Mouse (Mus musculus): ENCODE results near the gene Scrg1. TPM values are rescaled to one million over a fixed set of nuclear protein-coding genes. Genes with fewer than 3 reads are reported as not detected.
"Not testable (repeated sequence)": the region's sequence is repeated elsewhere in the genome, so short reads cannot be mapped to it uniquely, and the experiment has no call there.

The Scrg1 gene
- polyA plus RNA-seq, 1 experiment from 2014 or later: 10.9 TPM

DNA sequence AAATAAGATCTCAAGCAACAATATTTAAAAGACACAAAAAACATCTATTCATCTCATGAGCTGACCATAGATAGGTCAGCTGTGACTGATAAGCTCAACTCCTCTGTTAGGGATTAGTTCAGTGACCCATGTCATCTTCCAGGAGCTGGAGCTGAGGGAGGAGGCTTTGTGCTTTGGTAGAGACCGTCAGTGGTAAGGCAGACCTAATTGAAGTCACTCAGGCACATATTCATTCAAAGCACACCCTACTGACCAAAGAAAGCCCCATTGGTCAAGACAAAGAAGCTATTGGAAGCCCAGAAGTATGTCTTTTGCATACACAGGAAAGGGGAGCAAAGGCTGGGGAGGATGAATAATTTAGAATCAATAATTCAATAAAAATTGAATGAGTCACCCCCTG lies 27.2 kb upstream of the Scrg1 start:
- Histone ChIP-seq H3K4me1 (ENCODE audit: control insufficient read depth, insufficient read depth, low read length) (no peaks in the 10 kb centered on the region), H3K4me2 (ENCODE audit: low read depth, low read length) (no peak overlapping the region), H3K36me3 (ENCODE audit: control insufficient read depth, insufficient read depth, low read length) (no peaks in the 10 kb centered on the region), H3K9ac (replicated peaks; ENCODE audit: low read depth, low read length) (no peak overlapping the region), H3K27me3 (ENCODE audit: control insufficient read depth, insufficient read depth, low read length) (no peaks in the 10 kb centered on the region), H3K27ac (ENCODE audit: low read depth, low read length) (no peak overlapping the region), H3K9me3 (ENCODE audit: control insufficient read depth, low read length) (no peaks in the 10 kb centered on the region), H3K4me3 (ENCODE audit: low read depth, low read length) (no peak overlapping the region)
- WGBS: 0% methylated on average over 1 of the region's 1 CpGs
- peak; percentile 52; the same call in 1 of the 2 replicates for ATAC-seq (ENCODE audit: low read depth)

DNA sequence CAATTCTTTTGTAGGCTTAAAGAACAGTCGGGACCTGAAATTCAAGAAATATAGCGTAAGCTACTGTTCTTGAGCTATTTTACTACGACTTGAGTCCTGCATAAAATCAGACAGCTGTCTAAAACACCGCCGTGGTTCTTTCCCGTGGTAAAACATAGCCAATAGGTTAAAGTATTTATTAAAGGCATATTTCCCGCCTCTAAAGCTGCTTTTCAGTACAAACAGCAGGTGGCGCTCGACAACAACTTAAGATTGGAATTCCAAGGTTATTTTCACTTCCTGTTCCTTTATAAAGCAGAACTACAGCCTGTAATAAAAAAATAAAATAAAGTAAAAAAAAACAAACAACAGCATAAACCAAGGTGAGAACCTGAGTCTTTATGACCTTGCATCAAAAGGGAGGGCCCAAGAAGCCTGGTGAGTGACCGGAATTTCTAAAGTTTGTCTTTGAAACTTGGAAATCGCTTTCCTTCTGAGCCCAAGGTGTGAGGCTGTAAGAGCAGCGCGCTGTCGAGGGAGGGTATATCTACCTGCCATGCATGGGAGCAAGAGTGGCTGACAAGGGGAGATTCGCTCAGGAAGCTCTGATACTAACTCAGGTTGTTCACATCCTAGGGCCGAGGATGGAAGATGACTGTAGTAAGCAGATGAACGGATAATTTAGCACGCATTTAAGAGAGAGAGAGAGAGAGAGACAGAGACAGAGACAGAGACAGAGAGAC lies 26.4 kb upstream of the Scrg1 start:
- Histone ChIP-seq H3K36me3 (ENCODE audit: control insufficient read depth, insufficient read depth, low read length) (no peaks in the 10 kb centered on the region), H3K4me1 (ENCODE audit: control insufficient read depth, insufficient read depth, low read length) (no peaks in the 10 kb centered on the region), H3K27me3 (ENCODE audit: control insufficient read depth, insufficient read depth, low read length) (no peaks in the 10 kb centered on the region), H3K9me3 (ENCODE audit: control insufficient read depth, low read length) (no peaks in the 10 kb centered on the region), H3K4me2 (ENCODE audit: low read depth, low read length) (0 out of 2 replicates have a peak overlapping the region, but pooled peaks have one; percentile 7), H3K27ac (ENCODE audit: low read depth, low read length) (no peak overlapping the region), H3K4me3 (ENCODE audit: low read depth, low read length) (no peak overlapping the region), H3K9ac (replicated peaks; ENCODE audit: low read depth, low read length) (no peak overlapping the region)
- 40% methylated on average over 18 of the region's 18 CpGs for WGBS
- ATAC-seq (ENCODE audit: low read depth): no peak; the same call in 1 of the 2 replicates

DNA sequence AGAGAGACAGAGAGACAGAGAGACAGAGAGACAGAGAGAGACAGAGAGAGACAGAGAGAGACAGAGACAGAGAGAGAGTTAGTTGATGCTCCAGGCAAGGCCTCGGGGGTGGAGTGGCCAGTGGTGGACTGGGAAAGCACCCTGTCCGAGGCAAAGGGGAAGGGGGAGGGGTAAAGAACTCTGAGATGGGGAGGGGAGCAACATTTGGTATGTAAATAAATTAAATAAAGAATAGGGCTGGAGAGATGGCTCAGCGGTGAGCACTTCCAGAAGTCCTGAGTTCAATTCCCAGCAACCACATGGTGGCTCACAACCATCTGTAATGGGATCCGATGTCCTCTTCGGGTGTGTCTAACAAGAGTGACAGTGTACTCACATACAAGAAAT lies 25.8 kb upstream of the Scrg1 start:
- H3K27ac ChIP-seq (ENCODE audit: low read depth, low read length); H3K4me1 ChIP-seq (ENCODE audit: control insufficient read depth, insufficient read depth, low read length); H3K4me3 ChIP-seq (ENCODE audit: low read depth, low read length); H3K27me3 ChIP-seq (ENCODE audit: control insufficient read depth, insufficient read depth, low read length); H3K36me3 ChIP-seq (ENCODE audit: control insufficient read depth, insufficient read depth, low read length); H3K4me2 ChIP-seq (ENCODE audit: low read depth, low read length); H3K9me3 ChIP-seq (ENCODE audit: control insufficient read depth, low read length); H3K9ac ChIP-seq (replicated peaks; ENCODE audit: low read depth, low read length); ATAC-seq (ENCODE audit: low read depth): not testable (repeated sequence)
- WGBS: 75% methylated on average over 5 of the region's 5 CpGs

DNA sequence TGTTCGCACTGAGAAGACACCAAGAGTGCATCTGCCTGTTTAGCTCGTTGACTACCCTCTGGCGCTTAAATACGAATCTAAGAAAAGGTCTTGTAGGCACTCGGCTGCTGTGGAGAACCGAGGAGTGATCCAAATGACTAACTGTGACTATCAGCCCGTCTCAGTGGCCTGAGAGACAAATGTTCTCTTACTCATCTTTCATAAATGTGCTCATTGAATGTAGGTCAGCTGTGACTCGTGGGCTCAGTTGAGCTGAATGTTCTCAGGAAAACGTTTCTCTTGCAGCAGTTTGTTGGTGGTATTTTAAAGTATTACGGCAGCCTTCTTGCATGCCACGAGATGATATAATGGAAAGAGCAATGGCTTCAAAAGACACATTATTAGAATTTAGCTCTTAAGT lies 24.8 kb upstream of the Scrg1 start:
- no peaks in the 10 kb centered on the region for H3K9me3 ChIP-seq (ENCODE audit: control insufficient read depth, low read length)
- H3K27ac ChIP-seq (ENCODE audit: low read depth, low read length): no peak overlapping the region
- no peaks in the 10 kb centered on the region for H3K36me3 ChIP-seq (ENCODE audit: control insufficient read depth, insufficient read depth, low read length)
- H3K4me2 ChIP-seq (ENCODE audit: low read depth, low read length): no peak overlapping the region
- ATAC-seq (ENCODE audit: low read depth): no peak
- 86% methylated on average over 11 of the region's 11 CpGs for WGBS
- H3K4me1 ChIP-seq (ENCODE audit: control insufficient read depth, insufficient read depth, low read length): no peaks in the 10 kb centered on the region
- H3K27me3 ChIP-seq (ENCODE audit: control insufficient read depth, insufficient read depth, low read length): no peaks in the 10 kb centered on the region
- H3K4me3 ChIP-seq (ENCODE audit: low read depth, low read length): no peak overlapping the region
- no peak overlapping the region for H3K9ac ChIP-seq (replicated peaks; ENCODE audit: low read depth, low read length)

DNA sequence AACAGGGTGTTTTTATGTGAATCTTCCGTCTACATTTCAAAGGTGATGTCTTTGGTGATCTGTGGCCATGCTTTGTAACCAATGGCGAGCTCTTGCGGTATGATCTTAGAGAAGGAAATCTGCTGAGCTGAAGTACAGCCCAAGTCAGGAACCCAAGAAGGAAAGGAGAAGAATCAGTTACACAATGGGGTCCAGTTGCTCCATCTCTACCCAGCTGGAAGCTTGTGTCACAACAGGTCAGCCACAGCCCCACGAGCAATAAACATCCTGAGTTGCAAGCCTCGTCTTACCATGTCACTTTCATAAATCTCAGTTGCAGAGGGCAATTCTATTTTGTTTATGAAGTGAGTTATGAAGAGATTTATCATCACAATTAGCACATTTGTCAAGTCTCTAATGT lies 22.9 kb upstream of the Scrg1 start:
- H3K4me2 ChIP-seq (ENCODE audit: low read depth, low read length): no peak overlapping the region
- no peaks in the 10 kb centered on the region for H3K36me3 ChIP-seq (ENCODE audit: control insufficient read depth, insufficient read depth, low read length)
- no peak overlapping the region for H3K9ac ChIP-seq (replicated peaks; ENCODE audit: low read depth, low read length)
- no peak overlapping the region for H3K27ac ChIP-seq (ENCODE audit: low read depth, low read length)
- H3K4me1 ChIP-seq (ENCODE audit: control insufficient read depth, insufficient read depth, low read length): no peaks in the 10 kb centered on the region
- H3K27me3 ChIP-seq (ENCODE audit: control insufficient read depth, insufficient read depth, low read length): no peaks in the 10 kb centered on the region
- no peak overlapping the region for H3K4me3 ChIP-seq (ENCODE audit: low read depth, low read length)
- 82% methylated on average over 5 of the region's 5 CpGs for WGBS
- no peaks in the 10 kb centered on the region for H3K9me3 ChIP-seq (ENCODE audit: control insufficient read depth, low read length)
- no peak for ATAC-seq (ENCODE audit: low read depth)

DNA sequence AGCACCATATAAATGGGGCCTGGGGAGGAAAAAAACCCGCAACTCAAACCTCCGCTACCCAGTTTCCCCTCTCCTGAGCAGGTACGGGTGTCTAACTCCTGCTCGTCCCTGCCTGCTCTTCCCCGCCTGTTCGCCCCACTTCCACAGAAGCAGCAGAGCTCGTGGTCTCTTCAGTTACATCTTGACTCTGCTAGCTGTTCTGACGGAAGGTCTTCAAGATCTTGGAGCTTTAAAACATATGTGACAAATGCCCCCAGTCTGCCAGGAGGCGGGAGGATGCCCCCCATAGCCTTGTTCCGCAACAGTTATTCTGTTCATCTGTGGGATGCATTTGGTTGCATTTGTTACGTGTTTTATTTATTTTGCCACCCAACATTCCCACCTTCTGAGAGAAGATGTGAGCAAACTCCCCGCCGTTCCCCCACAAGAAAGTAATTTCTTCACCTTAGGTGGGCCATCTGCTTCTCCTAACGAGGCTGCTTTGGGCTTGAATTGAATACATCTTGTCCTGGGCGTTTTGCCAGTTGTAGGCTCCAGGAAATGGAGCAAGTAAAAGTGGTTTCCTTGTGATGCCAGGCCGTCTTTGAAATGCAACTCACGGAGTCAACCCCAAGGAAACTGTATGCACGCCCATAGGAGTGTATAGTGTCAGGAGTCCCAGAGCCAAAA lies 19.8 kb upstream of the Scrg1 start:
- Histone ChIP-seq H3K27me3 (ENCODE audit: control insufficient read depth, insufficient read depth, low read length) (no peaks in the 10 kb centered on the region), H3K27ac (ENCODE audit: low read depth, low read length) (no peak overlapping the region), H3K36me3 (ENCODE audit: control insufficient read depth, insufficient read depth, low read length) (no peaks in the 10 kb centered on the region), H3K4me3 (ENCODE audit: low read depth, low read length) (no peak overlapping the region), H3K4me2 (ENCODE audit: low read depth, low read length) (no peak overlapping the region), H3K9me3 (ENCODE audit: control insufficient read depth, low read length) (no peaks in the 10 kb centered on the region), H3K4me1 (ENCODE audit: control insufficient read depth, insufficient read depth, low read length) (no peaks in the 10 kb centered on the region), H3K9ac (replicated peaks; ENCODE audit: low read depth, low read length) (no peak overlapping the region)
- WGBS: 52% methylated on average over 18 of the region's 18 CpGs
- peak; percentile 54; the same call in 1 of the 2 replicates for ATAC-seq (ENCODE audit: low read depth)

DNA sequence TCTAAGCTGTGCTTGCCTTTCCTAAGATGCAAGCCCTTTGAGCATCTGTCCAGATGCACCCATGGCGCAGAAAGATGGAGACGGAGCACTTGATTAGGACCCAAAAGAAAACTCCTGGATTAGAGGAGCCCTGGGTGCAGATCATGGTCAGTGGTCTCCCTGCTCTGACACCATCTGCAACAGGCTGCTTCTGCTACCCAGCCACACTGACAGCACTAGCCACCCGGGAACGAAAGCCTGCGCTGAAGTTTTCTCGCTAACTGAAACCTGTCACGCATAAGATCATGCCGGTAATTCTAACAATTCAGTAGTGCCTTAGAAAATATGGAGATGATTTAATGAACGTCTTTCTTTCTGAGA lies 19.3 kb upstream of the Scrg1 start:
- Histone ChIP-seq H3K27ac (ENCODE audit: low read depth, low read length) (no peak overlapping the region), H3K4me2 (ENCODE audit: low read depth, low read length) (no peak overlapping the region), H3K4me3 (ENCODE audit: low read depth, low read length) (no peak overlapping the region), H3K9me3 (ENCODE audit: control insufficient read depth, low read length) (no peaks in the 10 kb centered on the region), H3K27me3 (ENCODE audit: control insufficient read depth, insufficient read depth, low read length) (no peaks in the 10 kb centered on the region), H3K36me3 (ENCODE audit: control insufficient read depth, insufficient read depth, low read length) (no peaks in the 10 kb centered on the region), H3K4me1 (ENCODE audit: control insufficient read depth, insufficient read depth, low read length) (no peaks in the 10 kb centered on the region), H3K9ac (replicated peaks; ENCODE audit: low read depth, low read length) (no peak overlapping the region)
- peak; percentile 34; the same call in 1 of the 2 replicates for ATAC-seq (ENCODE audit: low read depth)
- 81% methylated on average over 9 of the region's 9 CpGs for WGBS

DNA sequence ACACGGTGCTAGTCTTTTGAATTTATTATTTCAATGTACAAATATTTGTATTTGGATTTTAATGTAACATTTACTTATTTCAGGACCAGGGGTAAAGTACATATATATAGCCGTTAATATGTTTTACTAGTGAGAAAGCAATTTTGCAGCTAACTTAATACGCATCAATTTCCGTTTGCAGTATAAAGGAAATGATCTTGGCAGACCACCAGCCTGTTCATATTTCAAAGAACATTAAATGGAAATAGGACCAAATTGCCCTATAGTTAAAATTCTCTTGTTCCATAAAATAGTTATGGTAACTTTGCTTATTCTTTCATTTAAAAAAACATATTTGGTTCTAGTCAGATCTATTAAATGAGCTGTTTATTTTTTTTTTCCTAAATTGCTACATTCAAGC lies 14.6 kb upstream of the Scrg1 start:
- WGBS: 81% methylated on average over 4 of the region's 4 CpGs
- Histone ChIP-seq H3K4me3 (ENCODE audit: low read depth, low read length) (no peak overlapping the region), H3K27me3 (ENCODE audit: control insufficient read depth, insufficient read depth, low read length) (no peaks in the 10 kb centered on the region), H3K4me2 (ENCODE audit: low read depth, low read length) (no peak overlapping the region), H3K4me1 (ENCODE audit: control insufficient read depth, insufficient read depth, low read length) (no peaks in the 10 kb centered on the region), H3K27ac (ENCODE audit: low read depth, low read length) (no peak overlapping the region), H3K9me3 (ENCODE audit: control insufficient read depth, low read length) (no peaks in the 10 kb centered on the region), H3K36me3 (ENCODE audit: control insufficient read depth, insufficient read depth, low read length) (no peaks in the 10 kb centered on the region), H3K9ac (replicated peaks; ENCODE audit: low read depth, low read length) (no peak overlapping the region)
- ATAC-seq (ENCODE audit: low read depth): no peak

DNA sequence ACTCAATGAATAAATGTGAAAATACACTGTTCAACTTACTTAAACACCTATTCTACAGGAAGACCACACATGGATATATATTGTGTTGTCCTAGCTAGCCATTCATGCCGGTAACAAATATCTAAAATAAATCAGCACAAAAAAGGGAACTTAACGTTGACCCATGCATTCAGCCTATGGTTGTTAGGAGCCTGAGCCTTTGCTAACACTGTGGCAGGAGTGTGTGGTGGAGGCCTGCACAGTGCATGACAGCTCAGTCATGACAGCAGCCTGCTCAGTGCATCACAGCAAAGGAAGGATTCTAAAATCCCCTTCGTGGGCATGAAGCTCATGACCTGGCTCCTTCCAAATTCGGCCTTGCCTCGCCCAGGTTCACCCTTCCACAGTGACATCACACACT lies 14.2 kb upstream of the Scrg1 start:
- Histone ChIP-seq H3K27ac (ENCODE audit: low read depth, low read length) (no peak overlapping the region), H3K4me3 (ENCODE audit: low read depth, low read length) (no peak overlapping the region), H3K4me2 (ENCODE audit: low read depth, low read length) (no peak overlapping the region), H3K9me3 (ENCODE audit: control insufficient read depth, low read length) (no peaks in the 10 kb centered on the region), H3K27me3 (ENCODE audit: control insufficient read depth, insufficient read depth, low read length) (no peaks in the 10 kb centered on the region), H3K4me1 (ENCODE audit: control insufficient read depth, insufficient read depth, low read length) (no peaks in the 10 kb centered on the region), H3K9ac (replicated peaks; ENCODE audit: low read depth, low read length) (no peak overlapping the region), H3K36me3 (ENCODE audit: control insufficient read depth, insufficient read depth, low read length) (no peaks in the 10 kb centered on the region)
- ATAC-seq (ENCODE audit: low read depth): no peak
- WGBS: 79% methylated on average over 5 of the region's 5 CpGs
